Mouse (Mus musculus) adrenal gland, postnatal 14 days (tissue): ENCODE results near the gene Plekhj1. TPM values are rescaled to one million over a fixed set of nuclear protein-coding genes. Genes with fewer than 3 reads are reported as not detected.

Experiments used
- DNase-seq: peaks from one replicate; pipeline ENCODE4 v3.0.0; 2021; ENCODE audit warnings: mixed read lengths
- total RNA-seq: library from RNA; stranded (reverse); gene quantifications from 2 replicates; pipeline ENCODE4 v1.2.3, GENCODE M21; 2021

The Plekhj1 gene
- total RNA-seq, 1 experiment from 2014 or later, result 59.5 TPM

DNA sequence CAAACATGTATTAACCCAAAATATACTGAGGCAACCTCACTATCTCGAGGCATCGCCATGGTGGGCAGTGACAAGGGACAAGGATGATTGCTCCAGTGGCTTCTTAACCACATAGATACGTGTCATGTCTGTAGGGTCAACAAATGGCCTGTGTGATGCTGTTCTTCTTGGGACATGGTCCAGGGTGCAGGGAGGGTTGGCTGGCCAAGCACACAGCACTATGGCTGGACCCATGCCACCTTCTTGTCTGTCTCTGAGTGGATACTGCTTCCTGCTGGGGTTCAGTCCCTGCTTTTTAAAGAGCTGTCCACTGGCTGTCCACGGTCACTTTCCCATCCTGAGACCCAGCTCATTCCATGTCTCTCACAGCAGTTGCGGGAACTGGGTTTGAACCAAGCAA, 21.3 kb downstream of the Plekhj1 start:
- DNase-seq, result no peak

DNA sequence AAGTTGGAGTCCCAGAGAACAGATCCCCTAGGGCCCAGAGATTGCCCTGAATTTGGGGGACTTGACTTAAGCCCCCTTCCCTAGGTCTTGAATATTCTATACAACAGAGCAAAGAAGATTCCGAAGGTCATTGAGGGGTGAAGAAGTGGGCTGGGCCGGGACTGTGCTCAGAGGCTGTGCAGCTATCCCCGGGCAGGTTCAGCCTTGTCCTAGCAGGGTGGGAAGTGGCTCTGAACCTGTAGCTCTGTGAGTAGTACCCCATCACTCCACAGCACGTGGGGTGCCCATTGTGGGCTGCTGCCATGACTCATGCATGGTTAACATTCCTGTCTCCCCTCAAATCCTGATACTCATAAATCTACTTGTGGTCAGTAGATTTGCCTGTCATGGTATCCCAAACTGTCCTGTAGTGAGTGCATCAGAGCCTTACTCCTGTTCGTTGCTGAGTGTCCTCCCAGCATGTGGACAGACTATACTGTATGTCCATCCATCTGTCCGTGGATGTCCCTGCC, 22.0 kb downstream of the Plekhj1 start:
- no peak for DNase-seq

DNA sequence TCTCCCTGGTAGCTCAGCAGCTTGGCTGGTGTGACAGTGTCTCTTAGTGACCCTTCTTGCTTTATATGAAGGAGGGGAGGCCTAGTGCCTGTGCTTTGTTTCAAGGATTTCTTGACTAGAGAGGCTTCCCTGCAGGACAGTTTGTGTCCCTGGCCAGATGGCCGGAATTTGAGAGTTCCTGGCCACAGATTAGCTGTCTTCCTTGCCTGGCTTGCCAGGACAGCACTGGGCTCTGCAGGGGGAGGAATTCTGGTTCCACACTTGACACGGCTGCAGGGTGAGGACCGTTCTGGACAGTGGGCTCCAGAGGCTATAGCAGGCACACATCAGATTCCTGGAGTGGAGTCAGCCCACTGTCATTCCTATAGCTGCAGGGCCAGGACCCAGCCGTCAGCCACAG, 22.7 kb downstream of the Plekhj1 start:
- DNase-seq, result no peak

DNA sequence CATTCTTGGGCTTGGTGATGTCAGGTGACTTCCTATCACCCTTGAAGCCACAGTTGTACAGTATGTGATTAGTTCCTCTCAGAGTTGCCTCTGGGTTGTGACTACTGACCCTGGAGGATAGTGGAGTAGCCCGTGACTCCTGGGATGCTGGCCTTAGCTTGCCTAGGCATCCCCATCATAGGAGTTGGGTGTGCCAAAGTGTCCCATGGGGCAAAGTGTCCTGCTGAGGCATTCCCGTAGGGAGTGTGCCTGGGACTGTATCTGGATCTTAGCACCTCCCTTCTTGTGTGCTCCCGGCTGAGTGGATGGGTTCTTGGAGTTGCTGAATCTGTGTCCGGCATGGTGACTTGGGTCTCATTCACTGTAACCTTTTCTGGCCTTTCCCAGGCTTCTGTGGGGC, 23.4 kb downstream of the Plekhj1 start:
- DNase-seq, result no peak

DNA sequence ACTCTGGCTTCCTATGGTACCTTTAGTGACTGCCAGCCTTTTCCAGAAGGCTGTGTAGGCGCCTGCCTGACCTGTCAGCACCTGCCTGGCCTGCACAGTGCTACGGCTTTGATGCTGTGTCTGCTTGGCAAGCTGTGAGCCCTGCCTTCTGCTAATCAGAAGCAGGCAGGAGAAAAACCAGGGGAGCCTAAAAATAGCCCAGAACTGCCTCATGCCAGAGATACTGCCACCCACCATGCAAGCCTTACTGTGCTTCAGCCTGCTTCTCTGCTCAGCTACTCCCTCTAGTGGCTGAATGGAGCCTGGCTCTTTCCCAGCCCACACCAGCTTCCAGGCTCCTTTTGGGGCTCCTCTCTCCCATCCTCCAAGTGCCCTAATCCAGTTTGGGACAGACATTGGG, 23.9 kb downstream of the Plekhj1 start:
- DNase-seq, result peak; percentile 89

DNA sequence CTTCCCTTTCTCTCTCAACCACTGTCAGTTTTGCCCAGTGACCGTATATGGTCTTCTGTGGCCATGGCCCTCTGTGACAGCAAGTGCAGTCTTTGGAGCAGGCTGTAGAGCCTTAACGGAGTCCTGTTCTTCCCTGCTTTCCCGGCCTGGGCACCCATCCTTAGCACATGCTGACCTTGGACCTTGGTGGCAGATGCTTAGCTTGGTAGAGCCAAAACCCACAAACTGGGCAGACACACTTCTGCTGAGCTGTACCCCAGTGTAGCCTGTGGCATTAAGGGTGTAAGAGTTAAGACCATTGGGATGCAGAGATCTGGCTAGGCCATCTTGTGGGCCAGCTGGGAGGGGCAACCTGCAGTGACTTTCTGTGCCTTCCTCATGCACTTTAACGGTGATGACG, 24.6 kb downstream of the Plekhj1 start:
- no peak for DNase-seq

DNA sequence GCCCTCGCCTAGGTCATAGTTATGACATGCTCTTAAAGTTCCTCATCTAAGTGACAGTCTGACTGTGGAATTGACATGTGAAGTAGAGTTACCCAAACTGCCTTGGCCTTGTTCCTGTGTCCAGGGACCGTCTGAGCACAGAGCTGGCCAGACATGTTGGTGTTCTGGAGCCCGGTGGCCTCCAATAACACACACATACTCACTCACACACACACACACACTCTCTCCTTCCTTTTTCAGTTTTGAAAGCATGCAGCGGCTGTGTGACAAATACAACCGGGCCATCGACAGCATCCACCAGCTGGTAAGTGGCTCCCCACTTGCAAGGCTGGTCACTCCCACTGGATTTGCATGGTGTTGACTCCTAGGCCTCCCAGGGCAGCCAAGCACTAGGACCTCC, 30.1 kb downstream of the Plekhj1 start:
- DNase-seq, result peak; percentile 60

DNA sequence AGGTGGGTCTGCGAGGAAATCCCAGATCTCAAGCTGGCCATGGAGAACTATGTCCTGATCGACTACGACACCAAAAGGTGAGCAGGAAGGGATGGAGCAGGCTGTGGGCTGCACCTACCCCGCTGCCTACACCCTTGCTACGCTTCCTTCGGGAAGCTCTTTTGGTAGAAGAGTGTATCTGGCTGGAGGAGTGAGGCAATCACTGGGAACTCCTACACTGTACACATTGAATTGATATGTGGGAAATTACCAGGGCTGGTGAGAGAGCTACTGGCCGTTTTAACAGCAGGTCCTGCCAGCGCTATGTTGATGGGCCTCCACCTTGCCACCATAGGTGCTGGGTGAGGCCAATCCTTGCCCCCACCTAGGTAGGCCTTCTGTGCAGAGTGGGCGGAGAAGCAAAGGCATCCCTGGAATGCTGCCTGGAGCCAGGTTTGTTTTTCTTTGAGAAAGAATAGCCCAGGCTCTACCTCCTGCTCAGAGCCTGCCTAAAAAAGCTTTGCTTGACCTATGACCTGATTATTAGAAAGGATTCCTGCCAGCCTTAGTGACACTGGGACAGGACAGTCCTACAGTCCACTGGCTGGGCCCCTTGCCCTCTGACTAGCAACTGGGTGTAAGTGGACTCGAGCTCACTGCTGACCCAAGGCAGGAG, 32.1 kb downstream of the Plekhj1 start:
- DNase-seq, result peak; percentile 39

DNA sequence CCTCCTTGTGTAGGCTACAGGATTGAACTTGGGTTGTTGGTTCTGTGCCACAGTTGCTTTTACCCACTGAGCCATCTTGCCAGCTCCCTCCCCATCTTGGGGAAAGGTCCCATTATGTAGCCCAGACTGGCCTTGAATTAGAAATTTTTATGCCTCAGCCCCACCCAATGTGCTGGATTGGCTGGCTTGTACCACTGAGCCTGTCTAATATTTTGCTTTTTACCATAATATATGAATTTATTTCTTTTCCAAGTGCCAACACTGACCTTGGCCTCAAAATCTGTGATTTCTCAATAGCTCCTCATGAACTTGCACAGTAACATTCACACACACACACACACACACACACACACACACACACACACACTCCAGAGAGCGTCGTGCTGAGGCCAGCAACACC, 32.7 kb downstream of the Plekhj1 start:
- DNase-seq, result peak; percentile 71

DNA sequence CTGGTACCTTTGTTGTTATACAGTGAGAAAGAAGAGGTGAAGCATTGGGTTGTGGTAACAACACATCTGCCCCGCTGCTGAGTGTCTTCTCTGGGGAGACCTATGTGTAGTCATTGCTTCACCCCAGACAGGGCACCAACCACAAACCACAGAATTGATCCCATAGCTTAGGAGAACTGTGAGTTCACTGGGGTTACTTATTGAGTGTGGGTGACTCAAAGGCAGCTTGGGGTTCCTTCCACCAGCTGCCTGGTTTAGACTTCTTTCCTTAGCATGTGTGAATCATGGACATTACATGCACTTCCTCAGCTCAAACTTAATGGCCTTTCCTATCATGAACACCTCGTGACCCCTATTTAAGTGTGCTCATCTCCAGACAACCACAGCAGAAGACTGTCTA, 34.9 kb downstream of the Plekhj1 start:
- DNase-seq, result no peak

DNA sequence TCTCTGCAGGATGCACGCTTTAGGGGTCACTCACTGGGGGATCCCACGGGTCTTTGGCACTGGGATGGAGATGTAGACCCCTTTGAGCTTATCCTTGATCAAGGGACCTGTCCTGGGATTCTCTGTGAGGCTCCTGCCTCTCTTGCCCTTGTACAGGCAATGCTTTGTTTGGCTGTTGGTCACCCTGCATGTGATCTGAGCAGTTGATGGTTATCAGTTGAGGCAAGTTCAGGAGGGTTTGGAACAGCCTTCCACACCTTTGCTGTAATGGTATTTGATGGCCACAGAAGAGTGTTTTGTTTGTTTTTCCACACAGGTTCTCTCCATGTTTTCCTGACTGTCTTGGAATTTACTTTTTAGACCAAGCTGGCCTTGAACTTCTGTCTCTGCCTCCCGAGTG, 36.6 kb downstream of the Plekhj1 start:
- DNase-seq, result no peak

DNA sequence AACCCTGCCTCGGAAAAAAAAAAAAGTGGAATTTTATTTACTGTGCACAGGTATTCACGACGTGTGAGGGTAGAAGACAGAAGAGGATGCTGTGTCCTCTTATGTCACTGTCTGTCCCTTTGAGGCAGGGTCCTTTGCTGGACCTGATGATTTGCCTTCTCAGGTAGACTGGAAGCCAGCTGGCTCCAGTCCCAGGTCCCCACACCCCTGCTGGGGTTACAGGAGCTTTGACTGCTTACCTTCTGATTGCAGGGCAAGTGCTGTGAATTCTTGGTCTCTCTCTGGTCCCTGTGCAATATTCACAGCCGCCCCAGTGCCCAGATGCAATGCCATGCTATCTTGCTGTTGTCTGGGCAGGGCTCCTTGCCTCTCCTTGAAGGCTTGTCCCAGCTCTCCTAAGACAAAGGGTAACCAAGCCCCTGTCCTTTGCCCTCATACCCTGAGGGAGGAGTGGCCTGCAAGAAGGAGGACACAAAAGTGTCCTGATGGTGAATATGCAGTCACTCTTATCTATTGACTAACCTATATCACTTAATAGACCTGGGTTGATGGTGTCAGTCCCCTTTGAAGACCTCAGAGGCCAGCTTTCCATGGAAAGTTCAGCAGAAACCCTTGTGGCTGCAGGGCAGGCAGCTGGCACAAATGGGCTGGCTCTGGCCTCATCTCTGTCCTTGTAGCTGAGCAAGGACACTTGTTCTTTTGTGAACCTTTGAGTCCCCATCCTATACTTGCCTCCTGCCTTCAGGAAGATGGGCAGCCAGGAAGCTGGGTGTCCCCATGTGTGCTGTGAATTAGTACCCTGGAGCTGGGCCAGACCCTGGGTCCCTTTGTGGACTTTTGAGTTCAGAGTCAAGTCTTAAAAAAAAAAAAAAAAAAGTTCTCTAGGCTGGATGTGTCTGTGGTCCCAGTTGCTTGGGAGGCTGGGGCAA, 37.6 kb downstream of the Plekhj1 start:
- DNase-seq, result peak; percentile 67

DNA sequence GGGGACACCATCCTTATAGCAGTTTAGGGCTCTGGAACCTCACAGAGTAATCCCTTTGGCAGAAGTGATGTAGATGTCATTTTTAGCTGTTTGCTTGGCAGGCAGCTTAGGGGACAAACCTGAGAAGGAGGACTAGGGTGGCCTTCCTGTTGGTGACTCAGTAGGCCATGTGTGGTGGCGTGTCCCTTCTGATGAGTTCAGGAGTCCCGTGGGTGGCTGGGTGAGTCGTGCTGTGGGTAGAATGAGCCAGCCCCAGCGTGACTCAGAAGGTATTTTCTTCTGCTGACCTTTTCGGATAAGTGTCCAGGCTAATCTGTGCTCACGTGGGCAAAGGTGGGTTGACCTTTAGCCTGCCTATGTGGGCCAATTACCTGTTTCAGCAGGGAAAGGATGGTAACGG, 39.8 kb downstream of the Plekhj1 start:
- DNase-seq, result peak; percentile 81

DNA sequence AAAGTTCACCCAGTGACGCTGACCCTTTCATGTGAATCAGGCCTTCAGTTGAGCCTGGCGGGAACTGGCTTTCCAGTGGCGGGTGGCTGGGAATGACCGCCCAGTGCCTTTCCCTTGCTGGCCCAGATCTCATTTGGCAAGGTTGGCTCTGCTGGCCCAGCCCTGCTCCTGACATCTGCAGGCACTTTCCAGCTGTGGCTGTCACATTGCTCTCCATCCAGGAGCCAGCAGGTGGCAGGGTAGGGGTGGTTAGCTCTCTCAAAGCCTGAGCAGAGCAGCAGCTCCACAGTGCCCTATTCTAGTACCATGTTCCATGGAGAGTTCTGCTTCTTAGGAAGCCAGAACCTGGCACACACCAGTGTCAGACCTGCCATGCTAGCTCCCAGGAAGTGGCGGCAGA, 40.7 kb downstream of the Plekhj1 start:
- peak; percentile 92 for DNase-seq

DNA sequence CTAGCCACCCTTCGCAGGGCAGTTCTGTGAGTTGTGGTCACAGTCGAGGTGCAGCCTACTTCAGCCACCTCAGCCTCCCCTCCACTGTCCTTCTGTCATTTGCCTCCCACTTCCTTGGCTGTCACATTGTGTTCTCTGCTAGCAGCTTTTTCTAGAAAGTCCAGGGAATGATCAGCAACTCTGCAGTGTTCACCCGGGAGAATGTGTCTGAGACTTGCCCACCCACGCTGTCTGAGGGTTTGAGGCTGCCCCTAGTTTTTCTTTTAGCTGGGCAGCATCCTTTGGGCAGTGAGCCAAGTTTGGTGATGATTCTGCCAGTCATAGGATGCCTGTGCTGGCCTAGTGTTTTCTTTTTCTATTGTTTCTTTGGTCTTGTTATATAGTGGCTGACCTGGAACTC, 41.5 kb downstream of the Plekhj1 start:
- peak; percentile 36 for DNase-seq

DNA sequence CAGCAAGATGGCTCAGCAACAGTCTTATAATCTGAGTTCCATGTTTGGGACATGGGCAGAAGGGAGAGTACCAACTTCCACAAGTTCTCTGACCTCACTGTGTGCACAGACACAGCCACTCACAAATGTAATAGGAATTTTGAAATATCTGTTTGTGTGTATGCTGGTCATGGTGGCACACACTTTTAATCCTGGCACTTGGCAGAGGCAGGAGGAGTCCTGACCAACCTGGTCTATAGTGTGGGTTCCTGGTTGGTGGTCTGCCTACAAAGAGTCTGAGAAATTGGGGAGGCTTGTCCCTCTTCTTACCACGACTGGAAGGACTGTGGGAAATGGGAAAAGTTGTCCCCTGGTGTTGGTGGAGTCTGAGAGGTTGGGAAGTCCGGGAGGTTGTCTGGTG, 41.9 kb downstream of the Plekhj1 start:
- no peak for DNase-seq

DNA sequence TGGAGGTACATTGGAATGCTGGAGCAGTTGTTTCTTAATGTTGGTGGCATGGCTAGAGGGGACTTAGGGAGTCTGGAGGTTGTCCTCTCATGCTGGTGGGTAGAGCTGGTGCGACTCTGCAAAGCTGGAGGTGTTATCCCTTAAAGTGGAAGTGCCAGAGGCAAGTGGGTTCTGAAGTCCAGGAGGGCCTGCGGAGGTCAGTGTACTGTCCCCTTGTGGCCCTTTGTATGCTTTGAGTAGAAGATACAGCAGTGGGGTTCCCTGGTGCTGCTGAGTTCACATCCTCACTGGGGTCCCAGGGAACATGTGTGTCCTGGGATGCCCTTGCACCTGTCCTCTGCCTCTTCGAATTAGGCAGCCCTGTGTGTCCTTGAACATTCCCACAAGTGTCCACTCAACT, 42.3 kb downstream of the Plekhj1 start:
- no peak for DNase-seq

DNA sequence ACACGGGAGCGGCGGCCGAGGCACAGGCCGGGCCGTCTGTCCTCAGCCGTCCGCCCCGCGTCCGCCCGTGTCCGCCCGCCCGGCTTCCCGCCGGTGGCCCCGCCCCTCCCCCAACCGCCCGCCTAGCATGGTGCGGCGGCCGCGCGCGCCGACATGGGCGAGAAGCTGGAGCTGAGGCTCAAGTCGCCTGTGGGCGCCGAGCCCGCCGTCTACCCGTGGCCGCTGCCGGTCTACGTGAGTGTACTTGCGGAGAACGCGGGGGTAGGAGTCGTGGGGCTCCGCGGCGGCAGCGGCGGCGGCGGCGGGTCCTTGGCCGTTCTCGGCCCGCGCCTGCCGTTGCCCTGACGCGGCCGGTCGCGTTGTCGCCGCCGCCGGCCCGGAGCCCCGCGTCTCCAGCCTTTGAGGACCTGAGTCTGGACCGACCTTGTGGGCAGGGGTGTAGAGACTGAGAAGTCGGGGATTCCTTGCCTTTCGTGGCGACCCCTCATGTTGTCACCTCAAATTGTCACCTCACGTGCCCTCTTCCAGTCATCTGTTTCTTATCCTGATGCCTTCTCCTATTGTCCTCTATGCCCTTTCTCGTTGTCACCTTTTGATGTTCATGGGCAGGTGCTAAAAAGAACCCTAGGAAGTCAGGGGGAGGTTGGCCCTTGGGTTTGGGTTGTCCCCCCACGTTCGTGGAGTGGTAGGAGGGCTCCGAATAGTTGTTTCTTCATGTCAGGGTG, 43.0 kb downstream of the Plekhj1 start:
- no peak for DNase-seq

DNA sequence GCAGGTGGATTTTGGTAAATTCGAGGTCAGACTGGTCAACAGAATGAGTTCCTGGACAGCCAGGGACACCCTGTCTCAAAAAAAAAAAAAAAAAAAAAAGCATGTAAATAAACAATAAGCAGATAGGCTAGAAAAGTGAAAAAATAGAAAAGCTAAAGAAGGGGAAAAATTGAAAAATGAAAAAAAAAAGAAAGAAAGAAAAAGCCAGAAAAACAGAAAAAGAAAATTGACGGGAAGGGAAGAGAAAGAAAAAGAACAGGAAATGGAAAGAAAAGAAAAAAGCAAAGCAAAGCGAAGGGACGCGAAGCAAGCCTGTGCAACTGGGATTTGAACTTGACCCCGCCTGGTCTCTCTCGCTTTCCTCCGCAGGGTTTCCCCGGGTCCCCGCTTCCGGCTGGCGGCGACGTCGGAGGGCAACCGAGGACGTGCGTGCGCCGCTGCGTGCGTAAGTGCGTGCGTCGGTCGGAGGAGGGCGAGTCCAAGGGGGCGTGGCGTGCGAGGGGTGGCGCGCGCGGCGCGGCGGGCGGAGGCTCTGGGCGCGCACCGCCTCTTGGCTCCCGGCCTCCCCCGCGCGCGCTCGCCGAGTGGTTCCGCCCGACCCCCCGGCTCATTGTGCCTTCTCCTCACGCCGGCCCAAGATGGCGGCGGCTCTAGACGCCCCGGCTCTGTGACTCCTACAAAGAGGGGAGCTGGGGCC, 43.7 kb downstream of the Plekhj1 start, which contains the start of gene Dot1l:
Gene Dot1l, plus strand, starts transcription at position 613 of the 697 bp plus-strand sequence.
- DNase-seq, result peak; percentile 100

DNA sequence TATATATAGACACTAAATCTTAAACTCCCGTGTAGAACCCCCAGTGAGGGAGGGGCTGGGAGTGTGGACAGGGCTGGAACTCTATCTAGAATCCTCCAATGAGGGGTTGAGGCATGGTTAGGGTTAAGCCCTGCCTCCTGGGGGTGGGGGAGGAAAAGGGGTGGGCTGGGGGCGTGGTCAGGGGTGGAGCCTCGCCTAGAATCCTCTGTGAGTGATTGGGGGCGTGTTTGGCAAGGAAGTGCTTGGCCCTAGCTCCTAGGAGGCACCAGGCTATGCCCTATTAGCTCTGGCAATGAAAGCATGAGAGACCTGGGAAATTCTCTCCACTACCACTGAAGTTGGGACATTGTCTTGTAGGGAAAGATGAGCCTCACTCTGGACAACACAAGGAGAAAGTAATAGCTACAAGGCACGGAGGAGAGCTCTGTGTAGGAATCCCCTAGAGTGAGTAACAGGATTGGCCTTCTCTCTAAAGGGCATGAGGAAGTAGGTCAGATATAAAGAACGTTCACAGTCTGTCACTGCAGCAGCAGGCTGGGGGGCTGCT, 46.3 kb downstream of the Plekhj1 start:
- DNase-seq, result peak; percentile 91

DNA sequence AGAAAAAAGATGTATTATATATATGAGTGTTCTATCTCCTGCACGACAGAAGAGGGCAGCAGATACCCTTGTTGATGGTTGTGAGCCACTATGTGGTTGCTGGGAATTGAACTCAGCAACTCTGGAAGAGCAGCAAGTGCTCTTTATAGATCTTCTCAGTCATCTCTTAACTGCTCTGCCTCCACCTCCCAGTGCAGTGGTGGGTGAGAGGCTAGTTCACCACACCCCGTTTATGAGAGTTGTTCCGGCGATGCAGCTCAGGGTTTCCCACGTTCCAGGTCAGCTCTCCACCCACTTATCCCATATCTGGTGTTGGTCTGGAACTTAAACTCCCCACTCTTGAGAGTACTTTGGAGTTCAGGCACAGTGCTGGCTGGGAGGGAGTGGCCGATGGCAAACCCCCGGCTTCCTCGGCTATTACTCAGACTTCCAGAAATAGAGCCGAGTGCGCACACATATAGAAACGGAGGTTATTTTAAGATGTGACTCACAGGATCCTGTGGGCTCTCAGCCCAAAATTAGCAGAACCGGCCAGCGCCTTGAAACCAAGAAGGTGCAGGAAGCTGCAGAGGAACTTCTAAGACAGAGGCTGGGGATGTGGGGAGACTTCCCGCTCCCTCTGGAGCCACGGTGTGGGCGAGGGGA, 47.1 kb downstream of the Plekhj1 start:
- peak; percentile 78 for DNase-seq
